Mouse (Mus musculus) stomach, embryonic 16.5 days (tissue): ENCODE results near the gene Tns1. TPM values are rescaled to one million over a fixed set of nuclear protein-coding genes. Genes with fewer than 3 reads are reported as not detected.
"Not testable (repeated sequence)": the region's sequence is repeated elsewhere in the genome, so short reads cannot be mapped to it uniquely, and the experiment has no call there.

Source experiments
- ATAC-seq: fragments of 200-750 bp; cut with Nextera tagmentation; 2 replicates; pipeline ENCODE4 v1.8.0; 2017; ENCODE audit warnings: moderate number of reproducible peaks, moderate TSS enrichment; ENCODE audit not compliant: insufficient read depth, low FRiP score
- H3K27ac ChIP-seq: fragments of 300-500 bp; sonication (generic); 2 replicates; pipeline ENCODE4 v1.5.1; 2014; ENCODE audit warnings: low read length
- H3K27me3 ChIP-seq: fragments of 300-500 bp; sonication (generic); 2 replicates; pipeline ENCODE4 v1.6.1; 2014; ENCODE audit warnings: low read length, control low read depth, mixed read lengths; ENCODE audit not compliant: control insufficient read depth, insufficient read depth
- H3K36me3 ChIP-seq: fragments of 300-500 bp; sonication (generic); 2 replicates; pipeline ENCODE4 v1.6.1; 2014; ENCODE audit warnings: low read length; ENCODE audit not compliant: control insufficient read depth, insufficient read depth
- H3K4me1 ChIP-seq: fragments of 300-500 bp; sonication (generic); 2 replicates; pipeline ENCODE4 v1.6.1; 2014; ENCODE audit warnings: low read length, control low read depth, mixed read lengths; ENCODE audit not compliant: control insufficient read depth, insufficient read depth
- H3K4me2 ChIP-seq: fragments of 300-500 bp; sonication (generic); 2 replicates; pipeline ENCODE4 v1.6.1; 2014; ENCODE audit warnings: low read depth, low read length, mixed read lengths
- H3K4me3 ChIP-seq: fragments of 300-500 bp; sonication (generic); replicated peaks from 2 replicates; pipeline ENCODE4 v1.5.1; 2014; ENCODE audit warnings: mild to moderate bottlenecking, low read length
- H3K9ac ChIP-seq: fragments of 300-500 bp; sonication (generic); 2 replicates; pipeline ENCODE4 v1.6.1; 2014; ENCODE audit warnings: low read length
- H3K9me3 ChIP-seq: fragments of 300-500 bp; sonication (generic); replicated peaks from 2 replicates; pipeline ENCODE4 v1.6.1; 2016; ENCODE audit warnings: low read length, control low read depth; ENCODE audit not compliant: control insufficient read depth
- WGBS: fragments of 180-500 bp; shearing (Covaris S2); extraction: QIAGEN DNeasy Blood & Tissue Kit; methylation state at CpG from one replicate; pipeline ENCODE4 v1.1.7; 2014; 5-methylcytosine and 5-hydroxymethylcytosine counted together
- polyA plus RNA-seq: library from polyadenylated mRNA; unstranded; fragments of >200 nt; fragmentation: Nextera tagmentation; extraction: Ambion mirVana; gene quantifications from 2 replicates; pipeline ENCODE4 v1.2.1, GENCODE M21; 2015

The Tns1 gene
- polyA plus RNA-seq, result 42.1 and 45.0 TPM in 2 replicates

DNA sequence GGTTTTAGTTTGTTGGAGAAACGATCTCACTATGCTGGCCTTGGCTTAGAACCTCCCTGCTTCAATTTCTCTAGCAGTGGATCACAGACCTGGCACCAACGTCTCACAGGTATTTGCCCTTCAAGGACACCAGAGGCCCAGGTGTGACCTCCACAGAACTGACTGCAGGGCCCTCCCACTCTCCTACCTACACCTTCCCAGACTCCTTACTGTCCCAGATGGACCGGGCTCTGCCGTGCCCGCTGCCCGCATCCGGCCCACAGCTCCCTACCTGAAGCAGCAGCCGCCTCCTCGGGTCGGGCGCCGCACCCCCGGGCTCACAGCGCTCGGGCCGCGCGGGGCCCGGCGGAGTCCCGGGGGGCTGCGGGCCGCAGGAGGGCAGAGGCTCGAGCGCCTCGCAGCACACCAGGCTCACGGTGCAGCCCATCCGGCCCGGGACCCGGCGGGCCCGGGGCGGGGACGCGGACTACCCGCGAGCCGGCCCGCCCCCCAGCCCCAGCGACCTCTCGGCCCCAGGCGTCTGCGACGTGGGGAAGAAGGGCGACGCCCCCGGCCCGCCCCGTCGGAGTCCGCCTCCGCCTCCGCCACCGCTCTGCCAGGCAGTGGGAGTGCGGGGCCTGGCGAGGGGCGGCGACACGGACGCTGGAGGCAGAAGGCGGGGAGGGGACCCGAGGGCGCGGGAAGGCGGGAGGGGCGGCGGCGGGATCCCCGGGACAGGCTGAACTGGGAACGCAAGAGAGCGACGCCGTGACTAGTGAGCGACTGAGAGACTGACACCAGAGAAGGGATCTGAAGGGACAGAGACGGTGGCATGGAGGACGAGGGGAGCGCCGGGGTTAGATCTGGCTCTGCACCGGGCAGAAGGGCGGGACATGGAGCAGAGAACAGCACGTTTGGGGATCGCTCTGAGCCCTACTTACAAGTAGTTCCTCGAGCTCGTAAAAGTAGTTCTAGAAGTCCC, at the start of gene Tns1:
Tns1 (minus strand) TSS at position 429 of the 961 bp plus-strand sequence.
- peak within 1 kb of the TSS; percentile 62 for H3K4me3 ChIP-seq
- H3K9ac ChIP-seq, result peak within 1 kb of the TSS; percentile 78
- ATAC-seq, result peak; percentile 77
- no peak within 1 kb of the TSS; the same call in 1 of the 2 replicates for H3K27ac ChIP-seq
- under 1% methylated on average over 78 of the region's 84 CpGs for WGBS
- no peaks in the 10 kb centered on the region for H3K36me3 ChIP-seq
- H3K4me1 ChIP-seq, result no peaks in the 10 kb centered on the region; the same call in 1 of the 2 replicates
- peak within 1 kb of the TSS; percentile 98 for H3K4me2 ChIP-seq
- no peaks in the 10 kb centered on the region for H3K9me3 ChIP-seq
- H3K27me3 ChIP-seq, result peaks cover 7% of the 10 kb centered on the region

DNA sequence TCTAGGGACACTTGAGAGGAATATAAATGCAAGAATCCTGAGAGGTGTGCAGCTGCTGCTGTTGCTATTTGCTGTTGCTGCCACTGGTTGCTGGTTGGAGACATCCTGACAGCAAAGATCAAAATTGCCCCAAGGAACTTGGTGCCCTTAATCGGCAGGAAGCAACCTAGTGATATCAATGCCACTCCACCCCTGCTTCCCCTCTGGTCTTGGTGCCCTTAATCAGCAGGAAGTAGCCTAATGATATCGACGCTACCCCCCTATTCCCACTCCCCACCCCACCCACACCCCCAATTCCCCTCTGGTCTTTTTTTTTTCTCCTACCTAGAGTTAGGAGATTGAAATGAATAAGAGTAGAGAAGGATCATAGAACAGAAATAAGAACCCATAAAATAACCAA, 48.5 kb upstream of the Tns1 start:
- Histone ChIP-seq H3K9ac (no peak overlapping the region), H3K4me3 (no peak overlapping the region), H3K4me1 (no peaks in the 10 kb centered on the region), H3K27me3 (no peaks in the 10 kb centered on the region), H3K4me2 (no peak overlapping the region), H3K9me3 (no peaks in the 10 kb centered on the region), H3K36me3 (no peaks in the 10 kb centered on the region), H3K27ac (no peak overlapping the region)
- 71% methylated on average over 3 of the region's 3 CpGs for WGBS
- no peak for ATAC-seq

DNA sequence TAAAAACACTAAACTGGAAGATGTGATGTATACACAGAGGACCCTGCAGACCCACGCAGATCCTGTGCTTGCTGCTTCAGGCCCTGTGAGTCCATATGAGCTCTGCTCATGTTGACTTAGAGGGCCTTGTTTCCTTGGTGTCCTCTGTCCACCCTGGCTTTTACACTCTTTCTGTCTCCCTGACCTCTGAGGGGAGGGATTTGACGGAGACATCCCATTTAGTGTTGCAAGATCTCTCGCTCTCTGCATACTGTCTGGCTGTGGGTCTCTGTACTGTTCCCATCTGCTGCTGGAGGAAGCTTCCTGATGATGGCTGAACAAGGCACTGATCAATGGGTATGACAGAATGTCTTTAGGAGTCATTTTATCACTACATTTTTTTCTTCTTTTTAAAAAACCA, 45.5 kb upstream of the Tns1 start:
- no peak for ATAC-seq
- Histone ChIP-seq H3K4me3 (no peak overlapping the region), H3K36me3 (no peaks in the 10 kb centered on the region), H3K4me1 (no peaks in the 10 kb centered on the region), H3K27ac (no peak overlapping the region), H3K9ac (no peak overlapping the region), H3K9me3 (no peaks in the 10 kb centered on the region), H3K4me2 (no peak overlapping the region), H3K27me3 (no peaks in the 10 kb centered on the region)
- 78% methylated on average over 3 of the region's 3 CpGs for WGBS

- Histone ChIP-seq H3K27me3 (no peaks in the 10 kb centered on the region), H3K4me2 (no peak overlapping the region), H3K9ac (no peak overlapping the region), H3K36me3 (no peaks in the 10 kb centered on the region), H3K4me3 (no peak overlapping the region), H3K27ac (no peak overlapping the region), H3K9me3 (no peaks in the 10 kb centered on the region), H3K4me1 (no peaks in the 10 kb centered on the region)
- 79% methylated on average over 5 of the region's 5 CpGs for WGBS
- ATAC-seq, result no peak
Measured at GRCm38 (mm10) chr1:74167136-74167535, 42.9 kb upstream of the Tns1 start.

- Histone ChIP-seq H3K4me2 (no peak overlapping the region), H3K9me3 (no peaks in the 10 kb centered on the region), H3K4me3 (no peak overlapping the region), H3K9ac (no peak overlapping the region), H3K4me1 (no peaks in the 10 kb centered on the region), H3K36me3 (no peaks in the 10 kb centered on the region), H3K27ac (no peak overlapping the region), H3K27me3 (no peaks in the 10 kb centered on the region)
- no peak for ATAC-seq
- WGBS, result 52% methylated on average over 2 of the region's 2 CpGs
Measured at GRCm38 (mm10) chr1:74160036-74160435, 35.8 kb upstream of the Tns1 start.

DNA sequence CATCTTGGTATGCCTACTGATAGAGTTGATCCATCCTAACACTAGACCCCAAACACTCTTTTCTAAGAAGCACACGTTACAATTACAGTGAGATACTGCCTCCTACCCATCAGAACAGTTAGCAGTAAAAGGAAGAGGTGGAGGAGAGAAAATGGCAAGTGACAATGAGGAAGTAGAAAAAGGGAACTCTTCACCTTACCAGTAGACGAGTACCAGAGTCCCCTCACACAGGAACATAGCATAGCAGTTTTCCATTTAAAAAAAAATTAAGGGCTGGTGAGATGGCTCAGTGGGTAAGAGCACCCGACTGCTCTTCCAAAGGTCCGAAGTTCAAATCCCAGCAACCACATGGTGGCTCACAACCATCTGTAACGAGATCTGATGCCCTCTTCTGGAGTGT, 35.4 kb upstream of the Tns1 start:
- H3K9ac ChIP-seq, H3K4me1 ChIP-seq, H3K27me3 ChIP-seq, H3K4me3 ChIP-seq, H3K36me3 ChIP-seq, H3K4me2 ChIP-seq, ATAC-seq, H3K27ac ChIP-seq, H3K9me3 ChIP-seq: not testable (repeated sequence)
- WGBS, result 74% methylated on average over 4 of the region's 5 CpGs

DNA sequence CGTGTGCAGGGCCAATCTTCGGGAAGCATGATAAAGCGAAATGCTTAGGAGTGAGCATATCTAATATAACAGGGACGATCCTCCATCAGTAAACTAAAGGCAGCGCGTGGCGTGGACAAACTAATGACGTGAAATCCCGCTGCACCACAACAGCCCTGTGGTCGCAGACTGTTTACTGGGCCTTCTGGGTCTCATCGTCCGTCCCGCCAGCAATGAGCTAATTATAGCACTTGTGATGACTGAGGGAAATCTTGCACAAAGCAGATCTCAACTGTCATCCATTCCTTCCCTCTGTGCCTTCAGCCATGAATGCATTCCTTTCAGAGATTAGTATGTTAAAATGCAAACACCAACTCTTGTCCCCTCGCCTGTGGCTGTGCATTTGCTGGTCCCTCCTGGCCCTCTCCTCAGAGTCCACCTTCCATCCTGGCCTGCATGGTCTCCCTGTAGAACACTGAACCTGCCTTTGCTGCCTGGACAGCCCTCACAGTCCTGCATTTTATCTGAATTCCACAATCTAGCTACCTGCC, 32.2 kb upstream of the Tns1 start:
- H3K4me3 ChIP-seq, result no peak overlapping the region
- 63% methylated on average over 14 of the region's 14 CpGs for WGBS
- H3K4me1 ChIP-seq, result no peaks in the 10 kb centered on the region
- H3K27me3 ChIP-seq, result no peaks in the 10 kb centered on the region
- H3K27ac ChIP-seq, result no peak overlapping the region
- ATAC-seq, result no peak
- no peaks in the 10 kb centered on the region for H3K9me3 ChIP-seq
- no peaks in the 10 kb centered on the region for H3K36me3 ChIP-seq
- no peak overlapping the region for H3K4me2 ChIP-seq
- H3K9ac ChIP-seq, result no peak overlapping the region

DNA sequence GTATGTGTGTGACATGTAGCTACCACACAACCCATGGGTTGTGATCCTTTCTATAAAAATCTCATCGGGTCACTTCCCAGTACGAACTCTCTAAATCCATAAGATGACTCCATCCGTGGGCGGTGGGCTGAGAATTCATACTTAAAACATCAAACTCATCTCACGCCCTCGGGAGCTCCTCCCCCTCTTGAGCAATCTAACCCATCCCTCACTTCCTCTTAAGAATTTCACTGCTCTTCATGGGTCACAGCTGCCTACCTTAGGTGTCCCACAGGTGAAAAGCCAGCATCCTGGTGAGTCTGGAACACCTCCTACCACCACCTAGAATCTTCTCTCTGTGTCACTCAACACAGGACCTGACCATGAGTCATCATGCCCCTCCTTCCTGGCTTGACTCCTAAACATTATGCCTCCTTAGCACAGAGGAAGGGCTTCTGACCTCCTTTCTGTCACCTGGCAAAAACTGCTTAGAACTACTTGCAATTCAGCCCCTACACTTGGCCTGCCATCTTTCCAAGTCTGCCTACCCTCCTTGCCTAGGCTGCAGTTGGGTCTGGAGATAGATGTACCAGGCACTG, 31.3 kb upstream of the Tns1 start:
- H3K27me3 ChIP-seq, result no peaks in the 10 kb centered on the region
- no peaks in the 10 kb centered on the region for H3K4me1 ChIP-seq
- H3K36me3 ChIP-seq, result no peaks in the 10 kb centered on the region
- H3K4me3 ChIP-seq, result no peak overlapping the region
- no peak overlapping the region for H3K4me2 ChIP-seq
- no peak for ATAC-seq
- H3K9ac ChIP-seq, result no peak overlapping the region
- 70% methylated on average over 6 of the region's 6 CpGs for WGBS
- H3K27ac ChIP-seq, result no peak overlapping the region
- H3K9me3 ChIP-seq, result no peaks in the 10 kb centered on the region
